In genomic region chr12:105583484-105583883, GRCm38 (mm10) we compare ENCODE assay signal across 8 mouse cellular contexts. TPM values are rescaled to one million over a fixed set of nuclear protein-coding genes. Genes with fewer than 3 reads are reported as not detected.
DNase-seq lines count a peak whose midpoint lies in the region; ATAC-seq and TF ChIP-seq lines count a peak whose summit lies in the region.

No protein-coding gene starts in this region.

- peaks cover 6% of the 10 kb centered on the region; the same call in 1 of the 2 replicates for H3K4me1 ChIP-seq in midbrain, embryonic 11.5 days (ENCODE audit: control insufficient read depth, insufficient read depth, low read length)
- H3K4me1 ChIP-seq in midbrain, embryonic 13.5 days (replicated peaks): 0 out of 2 replicates have a peak, but pooled peaks cover 6% of the 10 kb centered on the region
- peaks cover 7% of the 10 kb centered on the region; the same call in 1 of the 2 replicates for H3K4me1 ChIP-seq in intestine, postnatal 0 days (replicated peaks; ENCODE audit: control insufficient read depth, insufficient read depth, low read length)

- H3K4me2 ChIP-seq in midbrain, embryonic 11.5 days: no peak overlapping the region
- H3K4me2 ChIP-seq in midbrain, embryonic 13.5 days (replicated peaks): no peak overlapping the region
- H3K4me2 ChIP-seq in intestine, postnatal 0 days (replicated peaks; ENCODE audit: low read depth): peak overlapping the region; percentile 27; the same call in 1 of the 2 replicates

- no peak overlapping the region for H3K9ac ChIP-seq in midbrain, embryonic 11.5 days (ENCODE audit: low read length)
- no peak overlapping the region for H3K9ac ChIP-seq in midbrain, embryonic 13.5 days (replicated peaks)
- no peak overlapping the region for H3K9ac ChIP-seq in intestine, postnatal 0 days (ENCODE audit: low read depth, low read length)

- no peak overlapping the region for H3K27ac ChIP-seq in midbrain, embryonic 11.5 days (ENCODE audit: low read depth, low read length)
- no peak overlapping the region for H3K27ac ChIP-seq in midbrain, embryonic 13.5 days
- H3K27ac ChIP-seq in intestine, postnatal 0 days (ENCODE audit: low read depth, low read length): no peak overlapping the region

- no peaks in the 10 kb centered on the region for H3K36me3 ChIP-seq in midbrain, embryonic 11.5 days (ENCODE audit: control insufficient read depth, insufficient read depth, low read length)
- no peaks in the 10 kb centered on the region for H3K36me3 ChIP-seq in midbrain, embryonic 13.5 days
- no peaks in the 10 kb centered on the region for H3K36me3 ChIP-seq in intestine, postnatal 0 days (ENCODE audit: control insufficient read depth, insufficient read depth)
- no peaks in the 10 kb centered on the region for H3K36me3 ChIP-seq in splenic B cell, adult 2 months (ENCODE audit: control insufficient read depth, insufficient read depth, low read length, poor library complexity, severe bottlenecking)

- peak; percentile 81 for DNase-seq in midbrain, embryonic 11.5 days (ENCODE audit: low spot score, missing footprints)
- peak; percentile 46 for DNase-seq in c-Kit-positive CD71-positive TER-119-negative erythroid progenitor cells, embryonic 14.5 days (ENCODE audit: low read depth)
- peak; percentile 24 for DNase-seq in splenic B cell, adult 2 months (ENCODE audit: low read depth, low spot score)
- no peak for DNase-seq in cerebellum, adult 18-20 months
- DNase-seq in cerebellum, adult 11-12 months: no peak
- no peak for DNase-seq in B cell, adult 2 months

- ATAC-seq in midbrain, embryonic 11.5 days (ENCODE audit: low FRiP score): peak; percentile 56; the same call in 1 of the 2 replicates
- no peak for ATAC-seq in midbrain, embryonic 13.5 days
- ATAC-seq in intestine, postnatal 0 days: peak; percentile 44; the same call in 1 of the 2 replicates

- peak; percentile 14; the same call in 1 of the 2 replicates for TF ChIP-seq CTCF in intestine, postnatal 0 days (IDR thresholded peaks at IDR 0.05; ENCODE audit: low read depth)

- 18% methylated on average over 2 of the region's 2 CpGs for WGBS in midbrain, embryonic 11.5 days
- WGBS in midbrain, embryonic 13.5 days: 12% methylated on average over 2 of the region's 2 CpGs
- WGBS in intestine, postnatal 0 days: 19% methylated on average over 2 of the region's 2 CpGs

- no peaks in the 10 kb centered on the region for H3K27me3 ChIP-seq in midbrain, embryonic 11.5 days (ENCODE audit: control insufficient read depth, insufficient read depth, low read length)
- no peaks in the 10 kb centered on the region for H3K27me3 ChIP-seq in midbrain, embryonic 13.5 days
- H3K27me3 ChIP-seq in intestine, postnatal 0 days (replicated peaks; ENCODE audit: control insufficient read depth, insufficient read depth, low read length): no peaks in the 10 kb centered on the region
- H3K27me3 ChIP-seq in splenic B cell, adult 2 months (ENCODE audit: control insufficient read depth, insufficient read depth, low read length, poor library complexity, severe bottlenecking): no peaks in the 10 kb centered on the region

- H3K4me3 ChIP-seq in midbrain, embryonic 11.5 days (ENCODE audit: low read depth, low read length): no peak overlapping the region
- H3K4me3 ChIP-seq in midbrain, embryonic 13.5 days (replicated peaks): no peak overlapping the region
- H3K4me3 ChIP-seq in intestine, postnatal 0 days (ENCODE audit: low read depth, low read length): no peak overlapping the region

- no peaks in the 10 kb centered on the region for H3K9me3 ChIP-seq in midbrain, embryonic 11.5 days (ENCODE audit: control insufficient read depth, low read length)
- no peaks in the 10 kb centered on the region for H3K9me3 ChIP-seq in midbrain, embryonic 13.5 days
- no peaks in the 10 kb centered on the region for H3K9me3 ChIP-seq in intestine, postnatal 0 days (ENCODE audit: control insufficient read depth)

RNA-seq across cellular contexts. Expression of gene Bdkrb1, which starts 19.4 kb away (rescaled TPM):
- 0.12 TPM in 1 of 2 replicates, not detected in the other for polyA plus RNA-seq in midbrain, embryonic 11.5 days (2014; fragmentation: Nextera tagmentation; extraction: Ambion mirVana)
- 0.12 TPM in 1 of 2 replicates, not detected in the other for polyA plus RNA-seq in midbrain, embryonic 13.5 days (2015; fragmentation: Nextera tagmentation; extraction: Ambion mirVana)
- polyA plus RNA-seq in intestine, postnatal 0 days (2015; fragmentation: Nextera tagmentation; extraction: Ambion mirVana): 0.40 and 0.58 TPM in 2 replicates

RNA-seq across cellular contexts. Expression of gene Bdkrb2, which starts 20.5 kb away (rescaled TPM):
- 0.10 and 0.12 TPM in 2 replicates for polyA plus RNA-seq in midbrain, embryonic 11.5 days (2014; fragmentation: Nextera tagmentation; extraction: Ambion mirVana)
- polyA plus RNA-seq in midbrain, embryonic 13.5 days (2015; fragmentation: Nextera tagmentation; extraction: Ambion mirVana): 0.53 and 0.77 TPM in 2 replicates
- polyA plus RNA-seq in intestine, postnatal 0 days (2015; fragmentation: Nextera tagmentation; extraction: Ambion mirVana): 3.8 and 4.4 TPM in 2 replicates

Comparison
In these comparisons a context has a peak if more than half of its experiments do, and no peak if none do; other contexts are left out.
1. DNase-seq: peak in midbrain, embryonic 11.5 days (single experiment), c-Kit-positive CD71-positive TER-119-negative erythroid progenitor cells, embryonic 14.5 days (single experiment) and splenic B cell, adult 2 months (single experiment); none in cerebellum, adult 18-20 months (0 of 2), cerebellum, adult 11-12 months (single experiment) and B cell, adult 2 months (0 of 2).